Mouse (Mus musculus) layer of hippocampus, adult 6 months (tissue): Measurements from ENCODE around the gene Trmt5. TPM values are rescaled to one million over a fixed set of nuclear protein-coding genes. Genes with fewer than 3 reads are reported as not detected.

Experiments
- long read RNA-seq, 2 experiments: library from polyadenylated mRNA; unstranded; transcript quantifications; one replicate each; pipeline ENCODE4 v2.0.0; 2019 to 2020
- polyA plus RNA-seq: library from polyadenylated mRNA; unstranded; fragments of <200 nt; fragmentation: Nextera tagmentation; gene quantifications from 2 replicates; pipeline ENCODE4 v1.2.3, GENCODE M21; 2021

Trmt5 gene
- polyA plus RNA-seq = 8.8 and 9.3 TPM in 2 replicates
- long read RNA-seq, experiment 1, transcript Trmt5-201 (5 exons, 2,066 nt) = major isoform, 8 of 10 reads
- long read RNA-seq, experiment 1, partial matches to known transcripts = 1 of 10 reads
- long read RNA-seq, experiment 1, other reads (novel, unspliced or antisense) = 1 of 10 reads
- long read RNA-seq, experiment 2, transcript Trmt5-201 (5 exons, 2,066 nt) = major isoform, 30 of 52 reads
- long read RNA-seq, experiment 2, partial matches to known transcripts = 6 of 52 reads
- long read RNA-seq, experiment 2, other reads (novel, unspliced or antisense) = 16 of 52 reads

GRCm38 (mm10) chr12:73286287-73287092 is at the start of gene Trmt5, which contains the start of gene Slc38a6:
TSS of gene Trmt5 (minus strand) at chr12:73286710.
TSS of gene Slc38a6 (plus strand) at chr12:73286779.

Other genes with a start within 250 kb of the Trmt5 start
- gene Six1, start 232.8 kb downstream of the Trmt5 start, polyA plus RNA-seq = 0.08 TPM in 1 of 2 replicates, not detected in the other
- 0.20 and 0.34 TPM in 2 replicates for gene Six4, start 173.3 kb downstream of the Trmt5 start, polyA plus RNA-seq
- gene Mnat1, start 163.0 kb downstream of the Trmt5 start, polyA plus RNA-seq = 13.8 and 14.5 TPM in 2 replicates
- gene Slc38a6, start 69 bp upstream of the Trmt5 start, polyA plus RNA-seq = 3.8 and 4.9 TPM in 2 replicates